Mouse (Mus musculus) spleen, adult 18-20 months (tissue): Measurements from ENCODE around the gene Theg.

ENCODE experiments used
- DNase-seq, 2 experiments: peaks; one replicate each; pipeline ENCODE4 v3.0.0; 2022; ENCODE audit warnings: mixed read lengths in 2 of 2

Gene Theg

DNA sequence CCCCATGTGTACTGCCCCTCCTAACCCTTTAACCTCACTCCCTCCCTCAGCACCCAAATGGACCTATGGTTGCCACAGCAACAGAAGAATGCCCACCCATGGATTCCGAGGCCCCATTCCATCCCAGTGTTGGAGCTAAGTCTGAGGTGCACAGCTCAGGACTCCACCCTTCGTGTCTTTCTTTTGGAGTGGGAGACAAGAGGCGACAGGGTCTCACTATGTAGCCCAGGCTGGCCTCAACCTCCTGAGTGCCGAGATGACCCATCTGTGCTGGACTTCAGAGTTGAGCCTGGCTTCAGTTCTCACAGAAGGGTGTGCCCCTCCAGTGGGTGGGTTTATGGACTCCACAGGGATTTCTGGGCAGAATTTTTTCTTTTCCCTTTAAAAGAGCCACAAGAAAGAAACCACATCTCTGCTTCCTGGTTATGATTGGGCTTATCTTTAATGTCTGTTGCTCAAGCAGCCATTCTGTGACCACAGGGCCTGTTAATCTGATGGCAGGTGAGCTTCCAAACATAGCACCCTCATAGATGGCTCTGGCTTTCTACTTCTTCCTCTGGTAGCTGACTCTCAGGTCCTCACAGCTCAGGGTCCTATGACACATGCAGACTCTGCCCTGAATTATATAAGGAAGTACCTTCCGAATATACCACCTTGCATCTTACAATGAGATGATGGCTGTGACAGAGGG is at the start of gene Theg:
Theg (minus strand) TSS at position 271 of the 691 bp plus-strand sequence.
- no peak for DNase-seq

DNA sequence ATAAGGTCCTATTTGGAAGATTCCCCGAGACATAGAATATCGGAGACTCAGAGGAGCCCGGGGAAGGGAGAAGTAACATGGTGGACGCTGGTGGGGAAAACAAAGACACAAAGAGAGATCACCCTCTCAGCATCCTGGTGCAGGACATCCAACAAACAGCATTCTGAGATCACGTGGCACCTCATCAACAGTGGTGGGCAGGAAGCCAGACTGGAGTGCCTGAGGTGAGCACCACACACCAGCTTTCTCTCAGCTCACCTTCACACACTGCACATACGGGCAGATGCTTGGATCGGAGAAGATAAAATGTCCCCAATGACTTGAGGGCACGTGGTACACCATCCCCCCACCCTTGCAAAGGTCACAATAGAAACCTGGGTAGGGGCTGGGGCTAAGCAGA is 49.2 kb upstream of the Theg start:
- DNase-seq: no peak

DNA sequence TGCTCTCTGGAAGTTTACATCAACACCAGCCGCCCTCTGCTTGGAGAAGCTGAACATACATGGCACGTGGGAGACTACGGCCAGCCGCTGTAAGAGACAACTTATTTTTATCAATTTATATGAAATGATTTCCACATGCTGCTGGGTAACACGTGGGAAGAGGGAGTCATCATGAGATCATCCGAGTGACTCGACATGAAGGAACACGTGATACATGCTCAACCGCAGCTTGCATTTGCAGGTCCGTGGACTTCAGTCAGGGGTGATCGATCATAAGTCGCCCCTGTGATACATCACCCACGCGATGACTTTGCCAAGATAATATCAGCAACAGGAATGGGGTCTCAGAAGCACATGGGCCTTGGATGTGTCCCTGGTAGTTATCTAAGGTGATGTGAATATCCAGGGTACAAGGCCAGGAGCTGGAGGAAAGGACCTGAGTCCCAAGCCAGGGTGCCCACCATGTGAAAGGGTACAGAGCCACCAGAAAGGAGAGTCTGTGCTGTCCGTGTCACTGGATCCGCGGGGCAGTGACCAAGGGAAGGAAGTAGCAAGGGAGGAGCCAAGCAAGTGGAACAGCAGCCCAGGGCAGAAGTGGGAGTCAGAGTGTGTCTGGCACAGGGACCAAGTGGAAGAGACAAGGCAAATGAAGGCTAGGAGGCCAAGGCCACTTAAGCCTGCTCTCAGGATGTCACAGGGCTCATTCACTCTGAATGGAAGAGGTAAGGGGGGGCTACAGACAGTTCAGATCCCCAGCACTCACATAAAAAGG is 46.1 kb upstream of the Theg start:
- no peak for DNase-seq

DNA sequence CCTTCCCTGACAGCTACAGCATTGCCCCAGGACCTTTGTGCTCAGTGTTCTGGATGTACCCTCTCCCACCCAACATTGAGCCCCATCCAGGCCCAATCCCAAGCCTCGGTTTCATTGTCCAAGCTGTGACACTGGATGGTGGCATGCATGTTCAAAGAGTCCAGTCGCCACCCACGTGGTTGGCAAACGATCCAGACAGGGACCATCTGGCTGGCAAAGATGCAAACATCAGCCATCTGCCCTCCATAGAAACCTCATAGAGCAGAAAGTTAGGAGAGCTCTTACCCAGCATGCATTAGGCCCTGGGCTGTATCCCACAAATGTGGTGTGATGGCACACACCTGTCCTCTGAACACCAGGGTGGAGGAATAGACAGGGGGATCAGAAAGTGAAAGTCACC is 44.3 kb upstream of the Theg start:
- no peak for DNase-seq

DNA sequence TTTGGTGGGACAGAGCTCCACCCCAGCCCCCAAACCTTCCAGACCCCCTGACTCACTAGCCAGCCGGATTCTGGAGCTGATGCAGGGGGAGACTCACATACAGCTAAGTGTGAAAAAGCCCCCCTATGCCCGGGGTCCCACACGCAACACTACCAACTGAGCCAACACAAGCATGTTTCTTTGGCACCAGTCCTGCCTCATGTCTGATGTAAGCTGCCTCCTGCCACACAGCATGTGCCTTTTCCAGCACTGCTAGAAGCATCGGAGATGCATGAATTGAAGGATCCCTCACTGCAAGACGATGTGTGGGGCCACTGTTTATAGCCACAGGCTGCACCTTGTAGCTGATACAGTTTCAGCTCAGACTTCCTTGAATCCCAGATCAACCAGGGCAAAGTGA is 41.2 kb upstream of the Theg start:
- no peak for DNase-seq

DNA sequence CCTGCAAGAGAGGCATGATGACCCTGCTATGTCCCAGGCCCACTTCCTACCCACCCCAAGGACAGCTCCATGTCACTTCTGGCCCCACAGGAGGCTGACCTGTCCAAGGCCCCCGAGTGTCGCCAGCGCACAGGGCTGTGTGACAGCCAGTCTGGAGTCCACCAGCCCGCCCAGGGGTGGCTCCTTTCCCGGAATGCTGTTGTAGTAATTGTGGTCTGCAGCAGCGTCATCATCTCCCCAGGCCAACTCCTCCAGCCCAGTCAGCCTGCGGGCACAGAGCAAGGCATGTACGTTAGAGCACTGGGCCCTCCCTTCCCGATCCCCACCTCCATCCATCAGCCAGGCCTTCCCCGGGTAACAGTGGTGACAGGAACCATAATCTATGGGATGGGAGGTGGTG is 39.0 kb upstream of the Theg start:
- no peak for DNase-seq

DNA sequence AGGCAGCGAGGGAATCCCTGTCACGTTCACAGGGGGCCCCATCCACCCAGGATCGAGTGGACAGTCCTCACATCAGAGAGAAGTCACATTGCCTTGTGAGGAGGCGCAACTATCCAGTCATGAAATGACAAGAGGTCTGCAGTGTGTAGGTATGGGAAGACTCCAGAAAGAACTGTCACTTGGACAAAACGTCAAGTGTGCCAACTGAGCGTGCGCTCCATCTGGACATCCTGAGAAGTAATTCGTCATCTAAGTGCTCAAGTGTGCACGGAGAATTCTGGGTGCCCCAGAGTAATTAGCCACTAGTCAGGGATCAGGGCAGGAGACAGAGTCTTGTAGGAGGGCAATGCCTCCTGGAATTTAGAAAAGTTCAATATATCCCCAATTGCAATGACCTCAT is 38.3 kb upstream of the Theg start:
- no peak for DNase-seq

DNA sequence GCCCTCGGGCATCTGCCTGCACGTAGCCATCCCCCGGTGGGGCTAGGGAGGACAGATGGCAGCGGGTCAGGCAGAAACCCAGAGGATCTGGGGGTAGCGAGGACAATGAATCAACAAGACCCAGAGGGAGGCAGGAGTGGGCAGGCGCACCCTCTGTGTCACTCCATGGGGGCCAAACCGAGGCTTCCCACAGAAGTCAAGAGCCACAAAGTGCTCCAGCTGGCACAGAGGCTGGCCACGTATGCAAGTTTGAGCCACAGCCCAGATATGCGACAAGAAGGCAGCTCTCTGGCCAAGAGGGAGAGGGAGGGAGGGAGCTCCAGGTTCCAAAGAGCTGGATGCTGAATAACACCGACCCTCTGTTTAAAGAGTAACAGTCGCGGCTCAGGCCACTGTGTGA is 36.8 kb upstream of the Theg start:
- DNase-seq: no peak

DNA sequence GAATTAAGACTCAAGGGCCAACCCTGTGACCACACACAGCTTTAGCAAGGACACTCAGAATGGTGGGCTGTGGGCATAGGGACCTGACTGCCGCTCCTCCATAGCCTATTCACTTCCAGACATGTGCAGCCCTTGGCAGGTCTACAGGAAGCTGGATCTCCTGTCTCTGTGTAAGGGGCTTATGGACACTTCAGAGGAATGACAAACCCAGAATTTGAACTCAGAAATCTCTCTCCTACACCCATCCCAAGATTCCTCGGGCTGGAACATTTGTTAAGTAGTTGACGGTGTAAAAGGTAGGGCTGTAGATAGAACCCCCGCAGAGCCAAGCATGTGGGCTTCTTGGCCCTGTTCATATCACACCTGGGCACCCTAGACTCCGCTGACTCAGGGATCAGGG is 29.2 kb upstream of the Theg start:
- DNase-seq: no peak

DNA sequence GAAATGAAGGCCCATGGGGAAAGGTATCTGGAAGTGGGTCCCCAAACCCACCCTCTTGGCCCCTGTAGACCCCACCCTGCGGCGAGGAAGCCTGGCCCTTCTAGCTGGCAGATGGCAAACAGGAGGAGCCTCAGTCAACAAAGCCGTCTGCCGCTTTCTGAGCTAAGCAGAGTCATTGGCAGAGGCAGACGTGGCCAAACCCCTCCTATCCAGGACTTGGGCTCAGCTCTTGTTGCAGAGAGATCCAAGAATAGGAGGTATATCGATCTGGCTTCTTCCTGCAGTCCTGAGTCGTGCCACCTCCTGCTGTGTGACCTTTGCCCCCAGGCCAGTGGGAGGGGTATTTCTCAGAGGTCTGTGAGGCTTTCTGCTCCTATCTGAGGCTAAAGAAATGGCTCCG is 28.7 kb upstream of the Theg start:
- no peak for DNase-seq

DNA sequence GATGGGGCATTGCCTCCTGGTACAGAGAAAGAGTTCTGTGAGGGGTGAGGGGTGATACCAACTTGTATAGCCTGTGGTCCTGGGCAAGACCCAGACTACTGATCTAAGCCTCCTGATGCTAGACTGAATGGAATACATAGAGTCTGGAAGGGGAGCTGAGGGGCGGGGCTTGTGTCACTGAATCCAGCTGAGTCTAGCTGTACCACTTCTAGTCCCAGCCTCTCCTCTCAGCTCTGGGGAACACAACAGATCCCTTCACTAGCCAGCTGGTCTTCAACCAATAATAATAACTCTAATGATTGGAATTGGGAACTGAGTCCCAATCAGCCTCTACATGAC is 27.1 kb upstream of the Theg start:
- no peak for DNase-seq

DNA sequence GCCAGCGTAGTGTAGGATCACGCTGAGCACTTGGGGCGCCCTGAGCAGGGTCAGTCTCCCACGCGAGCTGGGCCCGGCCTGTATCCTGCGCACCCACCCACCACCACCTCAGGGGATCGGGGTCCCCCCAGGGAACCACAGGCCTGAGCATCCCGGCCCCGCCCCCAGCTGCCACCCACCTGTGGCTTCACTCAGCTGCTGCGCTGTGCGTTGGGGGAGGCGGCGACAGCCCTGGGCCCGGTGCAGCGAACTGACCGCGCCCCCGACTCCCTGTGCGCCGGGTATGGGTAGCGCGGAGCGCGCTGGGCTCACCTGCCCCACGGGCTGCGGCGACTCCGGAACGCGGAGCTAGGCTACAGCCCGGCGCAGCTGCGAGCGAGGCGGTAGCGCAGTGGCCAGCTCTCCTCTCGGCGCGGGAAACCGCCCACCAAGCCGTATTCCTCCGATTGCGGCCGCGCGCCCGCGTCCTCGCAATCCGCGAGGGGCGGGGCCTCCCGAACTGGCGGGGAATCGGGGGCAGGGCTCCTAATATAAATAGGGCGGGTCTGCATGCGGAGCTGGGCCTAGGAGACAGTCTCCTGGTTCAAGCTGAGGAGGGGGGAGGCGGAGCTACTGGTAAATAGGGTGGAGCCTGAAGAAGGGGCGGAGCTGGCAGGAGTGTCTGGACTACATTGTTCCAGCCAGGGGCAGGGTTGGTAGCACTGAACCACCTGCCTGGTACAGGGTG is 26.6 kb upstream of the Theg start, which contains the start of gene C2cd4c:
C2cd4c (minus strand) TSS at position 448 of the 727 bp plus-strand sequence.
- peak in 1 of 2 experiments; percentile 28 for DNase-seq

DNA sequence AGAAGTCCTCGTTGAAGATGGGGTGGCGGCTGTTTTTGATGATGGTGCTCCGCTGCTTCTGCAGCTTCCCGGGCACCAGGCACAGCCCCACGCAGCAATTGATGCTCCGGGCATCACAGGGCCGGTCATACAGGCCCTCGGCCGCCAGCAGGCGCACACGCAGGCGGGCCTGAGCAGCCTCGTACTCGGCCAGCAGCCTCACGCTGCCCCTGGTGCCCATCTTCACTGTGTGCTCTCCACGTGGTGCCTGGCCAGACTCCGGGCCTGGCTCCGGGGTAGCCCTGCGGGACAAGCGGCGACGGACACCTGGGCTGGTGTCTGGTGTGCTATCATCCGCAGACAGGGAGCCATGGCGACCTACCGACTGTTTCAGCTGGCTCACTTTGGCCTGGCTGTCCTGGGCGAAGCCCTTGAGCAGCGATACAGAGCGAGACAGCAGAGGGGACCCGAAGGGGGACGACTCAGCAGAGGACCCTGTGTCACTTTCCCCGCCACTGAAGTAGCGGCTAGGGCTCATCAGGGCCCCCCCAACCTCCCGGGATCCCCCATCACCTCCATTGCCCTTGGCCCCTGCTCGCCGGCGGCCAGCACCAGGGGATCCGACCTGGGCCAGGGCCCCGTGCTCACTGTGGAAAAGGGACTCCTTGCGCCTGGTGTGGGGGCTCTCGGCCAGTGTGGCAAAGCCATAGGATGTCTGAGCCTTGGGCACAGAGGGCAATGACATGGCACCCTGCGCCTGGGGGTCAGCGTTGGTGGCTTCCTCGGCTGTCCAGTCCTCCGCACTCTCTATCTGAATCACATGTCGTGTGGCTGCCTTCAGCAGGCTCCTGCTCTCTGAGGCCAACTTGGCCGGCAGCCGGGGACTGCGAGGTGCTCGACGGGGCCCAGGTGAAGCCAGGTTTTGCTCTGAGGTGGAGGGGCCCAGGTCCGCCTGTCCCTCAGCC is 25.3 kb upstream of the Theg start:
- DNase-seq: no peak

DNA sequence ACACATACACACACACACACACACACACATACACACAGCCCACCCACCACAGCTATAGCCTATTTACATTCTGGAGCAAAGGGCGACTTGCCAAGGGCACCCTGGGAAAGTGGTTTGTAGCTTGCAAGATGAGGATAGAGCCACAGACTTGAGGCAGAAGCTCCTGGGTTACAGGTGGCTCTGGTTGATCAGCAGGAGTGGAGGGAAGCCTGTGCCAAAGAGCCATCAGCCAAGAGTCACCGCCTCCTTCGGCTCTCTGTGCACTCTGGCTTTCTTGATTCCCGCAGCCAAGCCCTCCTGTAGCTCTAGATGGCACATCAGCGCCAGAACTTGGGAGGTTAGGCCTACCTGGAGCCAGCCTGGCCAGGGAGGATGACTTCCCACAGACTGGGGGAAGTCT is 24.2 kb upstream of the Theg start:
- no peak for DNase-seq

DNA sequence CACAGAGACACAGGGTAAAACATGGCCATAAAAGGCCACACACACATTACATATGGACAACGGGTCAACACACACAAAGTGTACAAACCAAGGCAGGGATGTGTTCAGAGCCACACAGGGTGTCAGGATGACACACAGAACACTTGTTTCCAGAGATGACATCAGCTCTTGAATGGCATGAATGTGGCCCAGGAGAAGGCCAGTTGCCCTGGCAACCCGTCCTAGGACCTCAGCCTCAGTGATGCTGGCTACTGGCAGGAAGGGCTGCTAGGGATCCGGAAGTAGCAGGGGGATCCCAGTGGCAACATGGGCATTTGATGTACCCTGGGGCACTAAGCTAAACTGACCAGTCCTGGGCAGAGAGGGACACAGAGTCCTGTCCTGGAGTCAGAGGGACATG is 22.1 kb upstream of the Theg start:
- no peak for DNase-seq

DNA sequence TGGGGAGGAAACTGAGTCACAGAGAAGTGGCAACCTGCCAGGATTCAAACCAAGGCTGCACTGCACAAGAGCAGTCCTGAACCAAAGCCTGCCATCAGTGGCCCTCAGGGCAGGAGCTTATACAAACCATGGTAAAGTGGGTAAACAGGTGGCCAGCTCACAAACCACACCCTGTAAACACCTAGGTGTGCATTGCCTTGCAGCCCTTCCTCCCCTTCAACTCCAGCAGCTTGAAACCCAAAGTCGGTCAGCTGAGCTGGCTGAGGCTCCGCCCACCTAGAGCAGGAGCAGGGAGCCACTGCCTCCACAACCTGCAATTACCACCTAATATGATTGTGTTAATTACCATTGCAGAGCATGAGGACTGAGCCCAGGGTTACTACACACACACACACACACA is 20.8 kb upstream of the Theg start:
- DNase-seq: no peak

DNA sequence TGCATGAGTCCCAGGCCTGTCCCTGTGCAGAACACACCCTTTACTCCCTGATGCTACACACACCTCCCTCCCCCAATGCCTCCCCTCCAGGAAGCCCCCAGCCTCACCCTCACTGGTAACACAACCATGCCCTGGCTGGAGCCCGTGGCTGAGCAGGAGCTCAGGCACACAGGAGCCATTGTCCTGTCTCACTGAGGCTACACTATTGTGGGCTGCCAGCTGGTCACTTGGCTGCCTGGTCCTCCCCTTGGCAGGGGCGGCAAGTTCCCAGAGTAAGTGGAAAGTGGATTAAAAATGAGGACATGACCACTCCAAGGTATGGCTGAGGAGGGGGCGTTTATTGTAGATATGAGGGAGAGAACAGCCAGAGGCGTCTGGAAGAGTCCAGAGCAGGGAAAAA is 19.4 kb upstream of the Theg start:
- DNase-seq: no peak

DNA sequence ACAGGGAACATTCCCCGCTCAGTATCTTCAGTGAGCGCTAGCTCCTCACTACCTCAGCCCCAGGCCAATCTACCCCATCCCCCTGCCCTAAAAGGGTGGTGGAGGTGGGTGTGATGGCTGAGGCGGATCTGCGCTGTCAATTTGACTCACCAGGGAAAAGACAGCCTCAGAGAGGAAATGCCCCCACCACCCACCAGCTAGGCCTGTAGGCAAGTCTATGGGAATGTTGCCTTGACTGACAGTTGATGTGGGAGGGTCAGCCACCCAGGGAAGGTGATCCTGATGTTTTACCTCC is 10.8 kb upstream of the Theg start:
- DNase-seq: no peak

DNA sequence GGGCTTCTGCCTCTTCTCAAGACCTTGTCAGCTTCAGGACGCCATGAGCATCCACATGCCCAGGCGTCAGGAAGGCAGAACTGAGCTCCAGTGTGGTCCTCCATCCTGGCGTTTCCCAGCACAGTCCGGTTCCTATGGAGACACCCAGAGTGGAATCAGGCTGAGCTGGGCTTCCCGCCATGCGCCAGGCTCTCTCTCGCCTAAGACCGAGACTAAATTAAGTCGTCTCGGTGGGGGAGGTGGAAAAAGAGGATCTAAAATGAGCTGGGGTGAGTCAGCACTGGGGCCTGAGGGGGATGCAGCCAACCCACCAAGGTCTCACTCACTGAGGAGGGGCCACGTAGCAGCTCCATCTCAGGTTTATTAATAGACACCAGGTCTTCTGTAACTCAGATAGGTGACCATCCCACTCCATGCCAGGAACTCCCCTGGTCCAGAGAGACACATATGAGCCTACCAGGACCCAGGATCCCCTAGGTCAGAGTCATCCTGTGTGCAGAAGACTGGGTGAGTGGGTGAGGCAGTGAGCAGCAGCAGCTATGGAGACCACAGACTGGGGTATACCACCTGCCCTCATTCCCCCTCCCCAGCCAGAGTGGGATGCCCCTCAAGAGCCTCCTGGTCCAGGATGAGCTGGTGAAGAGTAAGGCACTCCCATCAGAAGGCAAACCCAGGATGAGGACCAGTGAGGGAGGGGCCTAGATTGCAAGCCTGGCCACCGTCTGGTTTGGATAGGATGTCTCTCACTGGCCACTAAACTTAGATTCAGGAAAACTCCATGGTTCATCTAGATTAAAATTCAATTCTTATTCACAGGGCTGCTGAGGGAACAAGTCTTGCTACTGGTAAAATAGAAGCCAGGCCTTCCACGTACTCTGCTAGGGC is 10.2 kb upstream of the Theg start:
- DNase-seq: no peak

DNA sequence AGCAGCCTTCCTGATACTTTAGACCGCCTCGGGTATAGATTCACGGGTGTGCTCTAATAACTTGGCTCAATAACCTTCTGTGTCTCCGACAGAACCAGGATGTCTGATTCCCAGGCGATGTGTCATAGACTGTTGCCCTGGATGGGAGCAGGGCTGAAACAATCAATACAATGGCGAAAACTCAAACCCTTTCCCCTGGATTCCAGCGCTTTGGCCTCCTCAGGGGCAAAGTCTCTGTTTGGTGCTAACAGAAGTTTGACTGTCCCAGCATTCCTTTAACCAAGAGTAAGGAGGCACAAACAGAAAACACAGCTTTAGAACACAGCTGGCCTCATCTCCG is 8.4 kb upstream of the Theg start:
- DNase-seq: no peak

DNA sequence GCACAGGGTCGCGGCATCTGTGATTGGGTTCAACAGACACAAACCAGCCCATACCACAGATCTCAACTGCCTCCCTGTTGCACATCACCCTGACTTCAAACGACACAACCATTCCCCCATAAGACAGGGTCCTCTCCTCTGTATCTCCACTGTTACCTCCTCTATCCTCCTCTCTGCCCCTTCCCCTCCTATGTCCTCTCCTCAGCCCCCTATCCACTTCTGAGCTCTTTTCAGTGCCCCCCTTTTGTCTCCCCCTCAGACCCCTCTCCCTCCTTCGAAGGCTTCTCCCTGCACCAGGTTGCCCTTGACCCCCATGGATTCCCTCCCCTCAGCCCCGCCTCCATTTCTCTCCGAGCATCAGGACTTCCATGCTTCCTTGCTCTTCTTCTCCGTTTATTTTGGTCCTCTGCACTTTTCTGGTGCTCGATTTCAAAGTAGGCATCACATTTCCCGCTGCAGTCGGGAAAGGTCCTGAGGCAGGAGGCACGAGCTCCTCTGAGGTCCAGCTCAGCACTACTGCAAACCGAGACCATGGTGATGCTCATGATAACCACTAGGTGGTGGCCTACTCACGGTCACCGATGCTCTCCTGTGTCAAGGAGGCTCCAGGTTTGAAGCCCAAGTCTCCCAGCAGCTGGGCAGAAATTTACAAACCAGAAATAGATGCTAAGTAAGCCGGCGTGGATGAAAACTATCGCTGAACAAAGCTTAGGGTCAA is 7.9 kb upstream of the Theg start:
- DNase-seq: peak in 1 of 2 experiments; percentile 33

DNA sequence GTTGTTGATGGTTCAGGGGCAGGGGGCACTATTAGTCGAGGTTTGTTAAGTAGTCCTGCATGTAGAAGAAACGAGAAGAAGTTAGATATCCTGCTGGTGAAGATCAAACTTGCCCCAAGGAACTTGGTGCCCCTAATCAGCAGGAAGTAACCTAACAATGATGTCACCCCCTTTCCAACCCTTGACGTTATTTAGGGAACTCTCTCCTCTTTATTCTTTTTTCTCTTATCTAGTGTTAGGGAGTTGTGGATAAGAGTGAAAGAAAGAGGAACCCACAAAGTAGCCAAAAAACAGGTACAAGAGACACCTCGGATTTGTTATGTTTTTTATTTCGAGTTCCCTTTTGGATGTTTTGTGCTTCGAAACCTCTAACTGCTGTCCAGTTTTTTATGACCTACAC is 7.0 kb upstream of the Theg start:
- no peak for DNase-seq
